Mouse (Mus musculus) stomach, embryonic 15.5 days (tissue): ENCODE results near the gene Ctla4. TPM values are rescaled to one million over a fixed set of nuclear protein-coding genes. Genes with fewer than 3 reads are reported as not detected.

ENCODE experiments used
- ATAC-seq: fragments of 200-750 bp; cut with Nextera tagmentation; 2 replicates; pipeline ENCODE4 v1.8.0; 2017; ENCODE audit warnings: low read depth, moderate number of reproducible peaks, moderate TSS enrichment; ENCODE audit not compliant: insufficient read depth, low FRiP score
- H3K27ac ChIP-seq: fragments of 300-500 bp; sonication (generic); 2 replicates; pipeline ENCODE4 v1.5.1; 2015; ENCODE audit warnings: mild to moderate bottlenecking, inconsistent platforms
- H3K27me3 ChIP-seq: fragments of 300-500 bp; sonication (generic); replicated peaks from 2 replicates; pipeline ENCODE4 v1.6.1; 2015; ENCODE audit warnings: inconsistent platforms
- H3K36me3 ChIP-seq: fragments of 300-500 bp; sonication (generic); 2 replicates; pipeline ENCODE4 v1.6.1; 2015; ENCODE audit warnings: inconsistent platforms
- H3K4me1 ChIP-seq: fragments of 300-500 bp; sonication (generic); 2 replicates; pipeline ENCODE4 v1.6.1; 2015; ENCODE audit warnings: inconsistent platforms
- H3K4me2 ChIP-seq: fragments of 300-500 bp; sonication (generic); 2 replicates; pipeline ENCODE4 v1.6.1; 2015; ENCODE audit warnings: mild to moderate bottlenecking, inconsistent platforms
- H3K4me3 ChIP-seq: fragments of 300-500 bp; sonication (generic); replicated peaks from 2 replicates; pipeline ENCODE4 v1.5.1; 2015; ENCODE audit warnings: inconsistent platforms
- H3K9ac ChIP-seq: fragments of 300-500 bp; sonication (generic); 2 replicates; pipeline ENCODE4 v1.6.1; 2015; ENCODE audit warnings: inconsistent platforms
- H3K9me3 ChIP-seq: fragments of 300-500 bp; sonication (generic); 2 replicates; pipeline ENCODE4 v1.6.1; 2016; ENCODE audit warnings: inconsistent platforms
- WGBS: fragments of 180-500 bp; shearing (Covaris S2); methylation state at CpG from one replicate; pipeline ENCODE4 v1.1.7; 2015; 5-methylcytosine and 5-hydroxymethylcytosine counted together
- polyA plus RNA-seq: library from polyadenylated mRNA; unstranded; fragments of >200 nt; fragmentation: Nextera tagmentation; extraction: Ambion mirVana; gene quantifications from 2 replicates; pipeline ENCODE4 v1.2.1, GENCODE M21; 2015

The Ctla4 gene
- polyA plus RNA-seq, 1 experiment from 2014 or later = not detected

GRCm38 (mm10) chr1:60868333-60869277 lies 18.2 kb upstream of the Ctla4 start:
- H3K27me3 ChIP-seq = no peaks in the 10 kb centered on the region
- H3K9me3 ChIP-seq = no peaks in the 10 kb centered on the region
- WGBS = 80% methylated on average over 17 of the region's 17 CpGs
- H3K9ac ChIP-seq = no peak overlapping the region
- no peaks in the 10 kb centered on the region for H3K36me3 ChIP-seq
- ATAC-seq = no peak
- H3K4me2 ChIP-seq = no peak overlapping the region
- no peak overlapping the region for H3K27ac ChIP-seq
- no peak overlapping the region for H3K4me3 ChIP-seq
- H3K4me1 ChIP-seq = no peaks in the 10 kb centered on the region

GRCm38 (mm10) chr1:60875267-60875666 lies 11.5 kb upstream of the Ctla4 start:
- ATAC-seq = no peak
- 55% methylated on average over 3 of the region's 3 CpGs for WGBS
- H3K4me2 ChIP-seq = no peak overlapping the region
- H3K36me3 ChIP-seq = no peaks in the 10 kb centered on the region
- no peaks in the 10 kb centered on the region for H3K9me3 ChIP-seq
- H3K4me3 ChIP-seq = no peak overlapping the region
- no peak overlapping the region for H3K27ac ChIP-seq
- H3K4me1 ChIP-seq = no peaks in the 10 kb centered on the region
- no peaks in the 10 kb centered on the region for H3K27me3 ChIP-seq
- H3K9ac ChIP-seq = no peak overlapping the region

DNA sequence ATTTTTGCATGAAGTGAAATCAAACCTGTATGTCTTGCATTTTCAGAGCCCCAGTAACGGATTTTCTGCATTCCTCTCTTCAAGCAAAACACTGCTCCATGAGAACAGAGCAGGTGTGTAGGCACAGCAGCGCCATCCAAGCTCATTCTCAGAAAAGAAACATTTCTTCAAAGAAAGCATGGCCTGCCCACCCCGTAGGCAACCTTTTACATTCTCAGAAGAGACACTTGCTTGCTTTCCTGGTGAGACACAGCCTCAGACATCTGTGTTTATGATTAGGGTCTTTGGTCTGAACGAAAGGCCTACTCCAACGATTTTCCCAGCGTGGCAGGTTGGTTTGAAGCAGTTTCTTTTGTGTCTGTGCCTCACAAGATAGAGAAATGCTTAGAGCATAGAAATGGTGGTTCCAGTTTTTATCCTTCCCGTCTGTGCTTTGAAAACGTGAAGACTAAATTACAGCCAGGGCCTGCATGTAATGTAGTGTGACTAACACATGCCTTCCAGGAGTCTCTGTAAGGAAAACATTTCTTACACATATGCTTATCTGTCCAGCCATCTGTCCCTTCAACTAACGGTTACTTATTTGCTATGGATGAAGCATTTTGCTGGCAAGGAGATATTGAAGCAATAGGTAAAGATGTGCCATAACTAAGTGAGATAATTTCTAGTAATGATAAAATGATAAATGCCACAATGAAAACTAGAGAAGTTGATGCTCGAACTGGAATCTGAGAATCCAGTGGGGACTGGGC lies 6.5 kb upstream of the Ctla4 start:
- H3K9ac ChIP-seq = no peak overlapping the region
- no peak for ATAC-seq
- H3K9me3 ChIP-seq = no peaks in the 10 kb centered on the region
- no peak overlapping the region for H3K27ac ChIP-seq
- H3K4me2 ChIP-seq = no peak overlapping the region
- H3K4me1 ChIP-seq = no peaks in the 10 kb centered on the region
- WGBS = 68% methylated on average over 10 of the region's 10 CpGs
- H3K36me3 ChIP-seq = no peaks in the 10 kb centered on the region
- no peaks in the 10 kb centered on the region for H3K27me3 ChIP-seq
- no peak overlapping the region for H3K4me3 ChIP-seq

DNA sequence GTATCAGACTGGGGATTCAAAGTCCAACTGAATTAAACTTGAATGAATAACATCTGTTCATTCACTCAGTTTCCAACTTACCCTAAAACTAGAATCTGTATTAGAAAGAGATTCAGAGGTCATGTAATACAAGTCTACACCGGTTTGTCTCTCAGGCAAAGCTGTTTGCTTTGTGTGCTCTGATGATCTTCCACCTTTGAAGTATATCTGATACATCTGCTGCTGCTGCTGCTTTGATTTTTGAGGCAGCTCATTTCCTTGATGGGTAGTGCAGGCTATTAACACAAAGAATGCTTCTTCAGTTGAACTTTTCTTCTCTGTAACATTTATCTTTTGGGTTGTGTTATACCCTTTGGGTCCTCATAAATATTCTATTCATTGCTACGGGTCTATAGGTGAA lies 4.0 kb upstream of the Ctla4 start:
- WGBS = 56% methylated on average over 2 of the region's 2 CpGs

DNA sequence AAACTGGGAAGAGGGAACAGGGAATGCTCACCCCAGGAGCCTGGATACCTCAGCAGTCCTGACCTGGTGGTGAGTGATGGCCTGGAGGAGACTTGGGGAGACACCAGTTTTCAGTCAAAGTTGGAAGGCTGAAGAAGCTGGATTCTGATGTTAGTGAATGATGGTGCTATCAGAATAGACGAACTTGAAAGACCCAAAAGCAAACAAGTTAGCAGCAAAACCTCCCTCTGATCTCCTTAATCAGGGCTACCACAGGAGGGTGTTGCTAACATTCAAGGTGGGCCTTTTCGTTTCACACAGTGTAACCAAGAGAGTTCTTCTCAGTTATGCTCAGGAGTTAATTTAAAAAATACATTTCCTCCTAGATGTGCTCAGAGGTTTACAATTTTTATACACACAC lies 3.5 kb upstream of the Ctla4 start:
- H3K4me2 ChIP-seq = no peak overlapping the region
- WGBS = 74% methylated on average over 2 of the region's 2 CpGs
- no peaks in the 10 kb centered on the region for H3K4me1 ChIP-seq
- H3K36me3 ChIP-seq = no peaks in the 10 kb centered on the region
- no peak for ATAC-seq
- no peaks in the 10 kb centered on the region for H3K27me3 ChIP-seq
- no peak overlapping the region for H3K27ac ChIP-seq
- no peak overlapping the region for H3K4me3 ChIP-seq
- no peaks in the 10 kb centered on the region for H3K9me3 ChIP-seq
- H3K9ac ChIP-seq = no peak overlapping the region

More for the DNA sequence above, 4.0 kb upstream of the Ctla4 start:
- no peak overlapping the region for H3K9ac ChIP-seq
- H3K36me3 ChIP-seq = no peaks in the 10 kb centered on the region
- no peak for ATAC-seq
- no peak overlapping the region for H3K27ac ChIP-seq
- H3K4me1 ChIP-seq = no peaks in the 10 kb centered on the region
- H3K27me3 ChIP-seq = no peaks in the 10 kb centered on the region
- H3K4me2 ChIP-seq = no peak overlapping the region
- H3K4me3 ChIP-seq = no peak overlapping the region
- no peaks in the 10 kb centered on the region for H3K9me3 ChIP-seq

DNA sequence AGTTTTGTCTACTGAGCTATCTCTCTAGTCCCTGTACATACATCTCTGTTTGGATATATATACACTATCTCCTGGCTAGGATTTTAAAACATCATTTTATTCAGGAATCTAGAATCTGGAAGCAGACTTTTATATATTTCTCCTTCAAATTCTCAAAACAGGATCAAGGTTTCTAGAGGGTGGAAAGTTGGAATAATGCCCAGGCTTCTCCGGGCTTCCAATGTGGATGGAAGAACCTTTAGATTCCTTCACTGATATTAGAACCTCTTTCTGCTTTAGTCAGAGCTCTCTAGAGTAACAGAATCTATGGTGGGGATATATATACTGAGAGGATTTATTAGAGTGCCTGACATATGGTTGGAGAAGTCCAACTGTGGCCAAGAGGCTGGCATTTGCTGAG lies 2.2 kb upstream of the Ctla4 start:
- ATAC-seq = no peak
- Histone ChIP-seq H3K27ac (no peak overlapping the region), H3K27me3 (no peaks in the 10 kb centered on the region), H3K4me2 (no peak overlapping the region), H3K9ac (no peak overlapping the region), H3K9me3 (no peaks in the 10 kb centered on the region), H3K36me3 (no peaks in the 10 kb centered on the region), H3K4me1 (no peaks in the 10 kb centered on the region), H3K4me3 (no peak overlapping the region)
- WGBS = 72% methylated on average over 1 of the region's 1 CpGs

DNA sequence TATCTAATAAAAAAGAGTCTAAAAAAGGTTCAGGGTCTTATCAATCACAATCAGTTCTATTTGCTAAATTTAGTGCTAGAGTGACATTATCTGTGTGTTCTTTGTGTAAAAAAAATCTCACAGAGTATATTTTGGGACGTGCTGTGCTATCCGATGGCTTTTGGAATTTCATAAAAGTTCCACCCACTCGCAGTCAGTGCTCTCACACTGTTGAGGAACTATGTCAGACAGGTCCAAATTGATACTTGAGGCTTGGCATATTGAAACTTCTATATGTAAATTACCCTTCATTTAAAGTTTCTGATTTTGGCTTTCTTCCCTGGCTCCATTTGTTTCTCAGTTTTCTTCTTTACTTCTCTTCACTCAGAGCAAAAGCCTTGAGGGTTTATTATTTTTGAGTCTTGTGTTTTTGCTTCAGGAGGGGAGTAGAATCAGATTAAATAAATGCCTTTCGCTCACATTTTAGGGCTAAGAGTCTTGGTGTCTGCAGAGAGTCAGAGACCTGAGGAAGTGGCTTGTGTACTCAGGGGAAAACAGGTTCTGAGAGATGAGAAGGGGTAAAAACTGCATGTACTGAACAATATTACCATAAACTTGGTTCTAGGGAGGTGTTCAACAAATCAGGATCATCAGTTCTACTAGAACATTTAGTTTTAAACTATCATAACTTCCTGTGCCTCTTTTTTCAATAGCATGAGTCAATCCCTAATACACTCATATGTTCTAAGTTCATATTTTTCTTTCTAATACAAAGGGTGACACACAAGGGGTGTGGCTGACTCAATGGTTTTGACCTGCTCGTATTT lies 11.5 kb downstream of the Ctla4 start:
- ATAC-seq = no peak
- Histone ChIP-seq H3K9ac (no peak overlapping the region), H3K4me1 (no peaks in the 10 kb centered on the region), H3K4me2 (no peak overlapping the region), H3K27me3 (no peaks in the 10 kb centered on the region), H3K36me3 (no peaks in the 10 kb centered on the region), H3K9me3 (no peaks in the 10 kb centered on the region), H3K4me3 (no peak overlapping the region), H3K27ac (no peak overlapping the region)
- 74% methylated on average over 5 of the region's 5 CpGs for WGBS

DNA sequence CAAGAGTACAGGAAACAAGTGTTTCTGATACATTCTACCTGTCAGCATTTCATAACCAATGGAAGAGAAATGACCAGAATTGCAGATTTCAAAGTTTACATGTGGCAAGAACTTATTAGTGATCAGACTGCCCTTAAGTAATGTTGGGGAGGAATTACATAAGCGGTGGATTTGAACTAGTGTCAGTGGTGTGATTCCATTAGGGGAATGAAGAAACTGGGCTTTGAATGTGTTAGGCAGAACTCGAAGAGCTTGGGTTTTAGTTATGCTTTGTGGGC lies 12.1 kb downstream of the Ctla4 start:
- Histone ChIP-seq H3K27me3 (no peaks in the 10 kb centered on the region), H3K9me3 (no peaks in the 10 kb centered on the region), H3K4me1 (no peaks in the 10 kb centered on the region), H3K9ac (no peak overlapping the region), H3K4me3 (no peak overlapping the region), H3K27ac (no peak overlapping the region), H3K36me3 (no peaks in the 10 kb centered on the region), H3K4me2 (no peak overlapping the region)
- 74% methylated on average over 2 of the region's 2 CpGs for WGBS
- ATAC-seq = no peak

DNA sequence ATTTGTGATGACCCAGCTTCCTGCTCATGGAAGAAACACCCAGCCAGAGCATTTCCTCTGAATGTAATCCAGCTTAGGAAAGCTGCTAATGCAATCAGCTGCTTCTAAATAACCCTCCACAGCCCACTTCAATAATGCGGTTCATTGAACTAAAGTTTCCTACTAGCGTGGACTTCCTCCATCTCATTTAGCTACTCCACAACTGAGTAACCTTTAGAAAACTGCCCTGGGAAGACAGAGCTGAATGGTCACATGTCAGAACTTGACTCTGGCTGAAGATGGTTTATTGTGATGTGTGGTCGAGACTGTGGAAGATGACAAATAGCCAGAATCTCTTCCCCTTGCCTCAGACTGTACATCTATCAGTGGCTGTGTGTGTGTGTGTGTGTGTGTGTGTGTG lies 12.4 kb downstream of the Ctla4 start:
- Histone ChIP-seq H3K36me3 (no peaks in the 10 kb centered on the region), H3K27ac (no peak overlapping the region), H3K4me1 (no peaks in the 10 kb centered on the region), H3K4me2 (no peak overlapping the region), H3K9ac (no peak overlapping the region), H3K4me3 (no peak overlapping the region), H3K27me3 (no peaks in the 10 kb centered on the region), H3K9me3 (no peaks in the 10 kb centered on the region)
- no peak for ATAC-seq
- WGBS = 65% methylated on average over 3 of the region's 3 CpGs

DNA sequence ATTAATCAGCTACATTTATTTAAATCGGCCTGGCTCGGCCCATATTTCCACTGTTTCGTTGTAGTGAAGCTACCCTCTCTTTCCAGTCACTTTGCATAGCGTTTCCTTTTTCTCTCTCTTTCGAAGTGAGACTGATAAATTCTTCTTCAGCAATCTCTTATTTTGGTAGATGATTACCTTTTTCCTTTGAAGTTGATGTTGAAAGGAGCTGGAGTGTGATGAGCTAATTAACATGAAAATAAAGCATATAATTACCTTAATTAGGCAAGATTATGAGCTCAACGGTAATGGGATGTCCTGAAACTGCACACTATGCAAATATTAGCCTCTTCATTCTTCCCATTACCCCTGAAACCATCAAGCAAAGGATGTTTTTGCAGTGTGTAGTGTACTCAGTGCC lies 15.7 kb downstream of the Ctla4 start:
- 80% methylated on average over 6 of the region's 6 CpGs for WGBS
- H3K9me3 ChIP-seq = no peaks in the 10 kb centered on the region

GRCm38 (mm10) chr1:60903126-60903525 lies 16.3 kb downstream of the Ctla4 start:
- Histone ChIP-seq H3K27ac (no peak overlapping the region), H3K4me2 (no peak overlapping the region), H3K9ac (no peak overlapping the region), H3K27me3 (no peaks in the 10 kb centered on the region), H3K4me3 (no peak overlapping the region), H3K4me1 (no peaks in the 10 kb centered on the region), H3K9me3 (no peaks in the 10 kb centered on the region), H3K36me3 (no peaks in the 10 kb centered on the region)
- ATAC-seq = no peak
- WGBS = 90% methylated on average over 7 of the region's 7 CpGs

More for the DNA sequence above, 15.7 kb downstream of the Ctla4 start:
- Histone ChIP-seq H3K4me3 (no peak overlapping the region), H3K36me3 (no peaks in the 10 kb centered on the region), H3K4me2 (no peak overlapping the region), H3K27ac (no peak overlapping the region), H3K4me1 (no peaks in the 10 kb centered on the region), H3K27me3 (no peaks in the 10 kb centered on the region), H3K9ac (no peak overlapping the region)
- no peak for ATAC-seq
